Mouse (Mus musculus) CH12.LX (cell line): ENCODE results near the gene Gm20388. TPM values are rescaled to one million over a fixed set of nuclear protein-coding genes. Genes with fewer than 3 reads are reported as not detected.

Source experiments
- DNase-seq: peaks from one replicate; pipeline ENCODE4 v3.0.0-alpha.2; 2013; ENCODE audit errors: extremely low read depth
- H3K27ac ChIP-seq: 2 replicates; pipeline ENCODE4 v1.5.1; 2012; ENCODE audit warnings: low read depth, mild to moderate bottlenecking, control low read depth, moderate library complexity; ENCODE audit not compliant: insufficient read depth
- H3K27me3 ChIP-seq: replicated peaks from 2 replicates; pipeline ENCODE3; 2012; ENCODE audit warnings: inconsistent platforms
- H3K36me3 ChIP-seq, 2 experiments: replicated peaks in 1 of 2; 2 replicates each; pipeline versions ENCODE3 to v1.6.1; 2012; ENCODE audit warnings: inconsistent platforms in 1 of 2, low read length in 1 of 2, mild to moderate bottlenecking in 1 of 2, mixed read lengths in 1 of 2, moderate library complexity in 1 of 2; ENCODE audit not compliant: control insufficient read depth in 1 of 2, insufficient read depth in 1 of 2
- H3K4me1 ChIP-seq, 2 experiments: 2 replicates each; pipeline ENCODE4 v1.6.1; 2012; ENCODE audit warnings: inconsistent platforms in 1 of 2, moderate library complexity in 1 of 2; ENCODE audit not compliant: insufficient read depth in 2 of 2, control insufficient read depth in 1 of 2
- H3K4me2 ChIP-seq: 2 replicates; pipeline ENCODE4 v1.6.1; 2012; ENCODE audit warnings: low read depth, mild to moderate bottlenecking, control low read depth; ENCODE audit not compliant: poor library complexity, insufficient read depth, severe bottlenecking
- H3K4me3 ChIP-seq, 3 experiments: fragments of 150-350 bp in 1 of 3; sonication (generic) in 1 of 3; replicated peaks in 1 of 3; 2 replicates each; pipeline versions ENCODE3 to v1.5.1; 2011 to 2012; ENCODE audit warnings: low read depth in 2 of 3, low read length in 2 of 3, mild to moderate bottlenecking in 2 of 3, moderate library complexity in 2 of 3, control low read depth in 1 of 3, improper control_type of control experiment in 1 of 3, inconsistent platforms in 1 of 3, mixed read lengths in 1 of 3; ENCODE audit not compliant: poor library complexity in 1 of 3
- H3K79me2 ChIP-seq: replicated peaks from 2 replicates; pipeline ENCODE4 v1.6.1; 2012; ENCODE audit warnings: mild to moderate bottlenecking, moderate library complexity; ENCODE audit not compliant: control insufficient read depth, poor library complexity, insufficient read depth, severe bottlenecking; ENCODE audit errors: extremely low read depth
- H3K9ac ChIP-seq: 2 replicates; pipeline ENCODE4 v1.6.1; 2012; ENCODE audit warnings: low read depth, mild to moderate bottlenecking, control low read depth, moderate library complexity; ENCODE audit not compliant: insufficient read depth
- H3K9me3 ChIP-seq: replicated peaks from 2 replicates; pipeline ENCODE3; 2012; ENCODE audit warnings: low read length, inconsistent platforms, mixed read lengths
- BHLHE40 ChIP-seq: IDR thresholded peaks from 2 replicates; pipeline ENCODE4 v1.6.1; 2011; ENCODE audit warnings: mild to moderate bottlenecking, low read depth, low read length, improper control_type of control experiment
- CHD2 ChIP-seq: IDR thresholded peaks from 2 replicates; pipeline ENCODE4 v1.6.1; 2011; ENCODE audit warnings: low read length, improper control_type of control experiment
- CTCF ChIP-seq, 2 experiments: IDR thresholded peaks in 1 of 2; conservative IDR thresholded peaks in 1 of 2; 2 replicates each; pipeline ENCODE4 v1.5.1; 2011 to 2012; ENCODE audit warnings: low read depth in 2 of 2, low read length in 2 of 2, improper control_type of control experiment in 1 of 2, inconsistent platforms in 1 of 2, mild to moderate bottlenecking in 1 of 2, moderate library complexity in 1 of 2
- E2F4 ChIP-seq: IDR thresholded peaks from 2 replicates; pipeline ENCODE4 v1.6.1; 2011; ENCODE audit warnings: low read depth, low read length, improper control_type of control experiment; ENCODE audit not compliant: insufficient replicate concordance
- ELF1 ChIP-seq: IDR thresholded peaks from 2 replicates; pipeline ENCODE4 v1.6.1; 2014; ENCODE audit warnings: low read depth, mild to moderate bottlenecking, inconsistent platforms, low read length, improper control_type of control experiment
- ETS1 ChIP-seq: conservative IDR thresholded peaks from 2 replicates; pipeline ENCODE4 v1.6.1; 2012; ENCODE audit warnings: low read depth, mild to moderate bottlenecking, inconsistent platforms, low read length, improper control_type of control experiment, moderate library complexity
- GABPA ChIP-seq: IDR thresholded peaks from 2 replicates; pipeline ENCODE4 v1.6.1; 2012; ENCODE audit warnings: low read depth, low read length, improper control_type of control experiment, inconsistent platforms; ENCODE audit not compliant: insufficient replicate concordance
- JUN ChIP-seq: IDR thresholded peaks from 2 replicates; pipeline ENCODE4 v1.6.1; 2011; ENCODE audit warnings: low read depth, mild to moderate bottlenecking, low read length, improper control_type of control experiment, moderate library complexity; ENCODE audit not compliant: insufficient read depth
- MAFK ChIP-seq: IDR thresholded peaks from 2 replicates; pipeline ENCODE4 v1.6.1; 2011; ENCODE audit warnings: low read length, improper control_type of control experiment; ENCODE audit not compliant: insufficient replicate concordance
- MAX ChIP-seq: IDR thresholded peaks from 2 replicates; pipeline ENCODE4 v1.6.1; 2011; ENCODE audit warnings: low read length, improper control_type of control experiment
- MAZ ChIP-seq: IDR thresholded peaks from 2 replicates; pipeline ENCODE4 v1.6.1; 2012; ENCODE audit warnings: low read depth, mild to moderate bottlenecking, inconsistent platforms, low read length, improper control_type of control experiment, moderate library complexity
- MEF2A ChIP-seq: IDR thresholded peaks from 2 replicates; pipeline ENCODE4 v1.6.1; 2014; ENCODE audit warnings: low read depth, mild to moderate bottlenecking, inconsistent platforms, low read length, improper control_type of control experiment, borderline replicate concordance
- MYC ChIP-seq: IDR thresholded peaks from 2 replicates; pipeline ENCODE4 v1.6.1; 2011; ENCODE audit warnings: low read depth, mild to moderate bottlenecking, improper control_type of control experiment, low read length
- PAX5 ChIP-seq: IDR thresholded peaks from 2 replicates; pipeline ENCODE4 v1.6.1; 2012; ENCODE audit warnings: low read length, inconsistent platforms, mixed read lengths
- POLR2AphosphoS2 ChIP-seq: IDR thresholded peaks from 2 replicates; pipeline ENCODE4 v1.6.1; 2011; ENCODE audit warnings: low read depth, low read length, improper control_type of control experiment
- RAD21 ChIP-seq: IDR thresholded peaks from 2 replicates; pipeline ENCODE4 v1.6.1; 2011; ENCODE audit warnings: low read depth, mild to moderate bottlenecking, low read length, improper control_type of control experiment, moderate library complexity
- RCOR1 ChIP-seq: conservative IDR thresholded peaks from 2 replicates; pipeline ENCODE4 v1.6.1; 2012; ENCODE audit warnings: low read depth, mild to moderate bottlenecking, inconsistent platforms, low read length, improper control_type of control experiment
- SIN3A ChIP-seq: IDR thresholded peaks from 2 replicates; pipeline ENCODE4 v1.6.1; 2012; ENCODE audit warnings: low read length, improper control_type of control experiment, inconsistent platforms
- SMC3 ChIP-seq: IDR thresholded peaks from 2 replicates; pipeline ENCODE4 v1.6.1; 2011; ENCODE audit warnings: low read depth, low read length, improper control_type of control experiment
- TBP ChIP-seq: conservative IDR thresholded peaks from 2 replicates; pipeline ENCODE4 v1.6.1; 2011; ENCODE audit warnings: low read depth, low read length, improper control_type of control experiment
- TCF12 ChIP-seq: IDR thresholded peaks from 2 replicates; pipeline ENCODE4 v1.6.1; 2014; ENCODE audit warnings: low read depth, mild to moderate bottlenecking, inconsistent platforms, low read length, improper control_type of control experiment
- UBTF ChIP-seq: IDR thresholded peaks from 2 replicates; pipeline ENCODE4 v1.6.1; 2012; ENCODE audit warnings: low read depth, mild to moderate bottlenecking, inconsistent platforms, low read length, improper control_type of control experiment, moderate library complexity
- ZKSCAN1 ChIP-seq: IDR thresholded peaks from 2 replicates; pipeline ENCODE4 v1.6.1; 2012; ENCODE audit warnings: low read depth, inconsistent platforms, low read length, improper control_type of control experiment, borderline replicate concordance
- dilution Hi-C: fragments of 300-500 bp; cut with MboI; formaldehyde crosslinking; loops from 2 replicates; pipeline ENCODE4 v1.14.3; 2020; ENCODE audit warnings: low sequenced_read_pairs; ENCODE audit not compliant: extremely low pct_unique_long_range_greater_than_20kb, extremely low pct_ligation_motif_present
- in situ Hi-C: fragments of 300-500 bp; cut with MboI; formaldehyde crosslinking; loops from 3 replicates; pipeline ENCODE4 v1.14.3; 2019; ENCODE audit warnings: low sequenced_read_pairs, low pct_ligation_motif_present, low pct_unique_long_range_greater_than_20kb, mixed read lengths
- polyA plus RNA-seq: library from polyadenylated mRNA; unstranded; fragments of >175 nt; gene quantifications from 2 replicates; pipeline ENCODE4 v1.2.1, GENCODE M21; 2012; ENCODE audit warnings: low read depth; ENCODE audit not compliant: insufficient read length
- total RNA-seq, 2 experiments: library from RNA; depleted of rRNA; stranded (reverse); fragments of 300-350 nt in 1 of 2; fragments of >200 nt in 1 of 2; gene quantifications; 2 replicates each; pipeline ENCODE4 v1.2.3; 2012 to 2014

Gene Gm20388
- total and polyA plus RNA-seq, 3 experiments = 14.8 to 26.3 (median 22.2) TPM

DNA sequence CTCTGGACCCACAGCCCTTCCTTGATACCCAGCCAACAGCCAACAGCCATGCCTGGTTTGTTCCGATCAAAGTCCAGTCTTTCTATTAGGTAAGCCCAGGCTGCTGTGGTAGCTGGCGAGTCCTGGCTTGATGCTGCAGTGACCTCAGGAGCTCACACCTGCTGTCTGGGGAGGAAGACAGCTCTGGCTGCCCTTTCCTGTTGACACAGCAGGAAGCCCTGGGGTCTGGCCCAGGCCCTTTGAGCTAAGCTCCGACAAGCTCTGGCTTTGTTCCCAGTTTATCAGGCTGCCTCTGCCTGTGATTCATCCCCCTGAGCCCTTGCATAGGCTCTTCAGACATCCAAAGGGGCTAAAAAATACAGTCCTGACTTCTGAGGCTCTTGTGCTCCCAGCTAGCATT lies 25.0 kb upstream of the Gm20388 start:
- dilution Hi-C loops = no loop called here
- Histone ChIP-seq H3K36me3 (no peaks in the 10 kb centered on the region), H3K4me2 (no peak overlapping the region), H3K4me3 (no peak overlapping the region), H3K27me3 (peaks cover 3% of the 10 kb centered on the region), H3K79me2 (no peaks in the 10 kb centered on the region), H3K9me3 (no peaks in the 10 kb centered on the region), H3K9ac (no peak overlapping the region)
- DNase-seq = no peak
- in situ Hi-C loops = no loop called here
- no peak for TF ChIP-seq RCOR1
- TF ChIP-seq UBTF = no peak
- TF ChIP-seq RAD21 = no peak
- TF ChIP-seq BHLHE40 = no peak
- TF ChIP-seq TBP = no peak
- no peak for TF ChIP-seq JUN
- TF ChIP-seq, all 38 proteins: peak for 0
- Histone ChIP-seq H3K4me1 (peaks cover 0 to 2% of the 10 kb centered on the region in 2 experiments; a peak in 1 of 4 replicates), H3K27ac (no peak overlapping the region)

- no peak overlapping the region for H3K9ac ChIP-seq
- peak; percentile 17 for DNase-seq
- dilution Hi-C loops = no loop called here
Observed at GRCm38 (mm10) chr8:119887130-119887529, 23.5 kb upstream of the Gm20388 start.

DNA sequence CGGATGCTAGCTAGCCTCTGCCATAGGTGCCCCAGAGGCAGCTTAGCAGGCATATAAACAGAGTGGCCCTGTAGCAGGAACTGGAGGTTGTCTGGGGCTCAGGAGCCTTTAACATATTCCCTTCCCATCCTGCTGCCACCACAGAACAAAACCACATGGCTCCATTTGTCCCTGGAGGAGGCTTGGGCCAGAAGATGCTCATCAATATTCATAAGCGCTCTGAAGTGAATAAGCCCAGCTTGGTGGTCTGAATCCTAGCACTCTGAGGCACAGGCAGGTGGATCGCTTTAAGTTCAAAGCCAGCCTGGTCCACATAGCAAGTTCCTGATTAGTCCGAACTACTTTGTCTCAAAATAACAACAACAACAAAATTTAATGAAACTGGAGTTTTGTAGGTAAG lies 22.6 kb upstream of the Gm20388 start:
- Histone ChIP-seq H3K9me3 (no peaks in the 10 kb centered on the region), H3K27ac (no peak overlapping the region), H3K4me1 (peaks cover 0 to 2% of the 10 kb centered on the region in 2 experiments; a peak in 1 of 4 replicates), H3K27me3 (peaks cover 3% of the 10 kb centered on the region), H3K9ac (no peak overlapping the region)
- dilution Hi-C loops = no loop called here
- no peak for TF ChIP-seq MYC
- no peak for TF ChIP-seq POLR2AphosphoS2
- no peak for TF ChIP-seq ZKSCAN1
- TF ChIP-seq ETS1 = no peak
- no peak for TF ChIP-seq ELF1
- TF ChIP-seq MAX = no peak
- no peak for TF ChIP-seq MAFK
- TF ChIP-seq E2F4 = no peak
- no peak for TF ChIP-seq MAZ
- TF ChIP-seq RAD21 = no peak
- no peak for TF ChIP-seq PAX5
- TF ChIP-seq TCF12 = no peak
- TF ChIP-seq SMC3 = no peak
- no peak for TF ChIP-seq SIN3A
- TF ChIP-seq GABPA = no peak
- no peak for TF ChIP-seq MEF2A
- TF ChIP-seq, all 38 proteins: peak for 0
- H3K4me2 ChIP-seq = no peak overlapping the region
- no peaks in the 10 kb centered on the region for H3K79me2 ChIP-seq
- no peak for DNase-seq
- H3K36me3 ChIP-seq = no peaks in the 10 kb centered on the region
- in situ Hi-C loops = no loop called here
- H3K4me3 ChIP-seq = no peak overlapping the region

More at GRCm38 (mm10) chr8:119887130-119887529, 23.5 kb upstream of the Gm20388 start:
- H3K27ac ChIP-seq = no peak overlapping the region
- H3K9me3 ChIP-seq = no peaks in the 10 kb centered on the region
- TF ChIP-seq CTCF (conservative IDR thresholded peaks at IDR 0.05 in 1 of 2, IDR thresholded peaks at IDR 0.05 in 1 of 2; ENCODE audit: low read depth in 2 of 2, low read length in 2 of 2) (peak; percentile 64 to 77), SMC3 (peak; percentile 46), RAD21 (peak; percentile 54), CHD2 (no peak)
- H3K27me3 ChIP-seq = peaks cover 3% of the 10 kb centered on the region
- no peaks in the 10 kb centered on the region for H3K79me2 ChIP-seq
- H3K36me3 ChIP-seq = no peaks in the 10 kb centered on the region
- in situ Hi-C loops = no loop called here
- H3K4me3 ChIP-seq = no peak overlapping the region
- H3K4me1 ChIP-seq = peaks cover 0 to 2% of the 10 kb centered on the region in 2 experiments; a peak in 1 of 4 replicates
- no peak overlapping the region for H3K4me2 ChIP-seq
